Mouse (Mus musculus) neutrophil, adult 5-6 weeks (primary cell): ENCODE measurements at regions not wholly inside any gene's neighbourhood (a gene's known extent, or its start where the extent isn't known, plus 50 kb on each side); places are given as distances from the start of the nearest gene placed in this dataset.

Experiments used
- ATAC-seq: fragments of 151-379, 151-347 bp; 2 replicates; pipeline ENCODE4 v1.8.0; 2017; ENCODE audit warnings: mild to moderate bottlenecking, moderate TSS enrichment; ENCODE audit not compliant: insufficient number of reproducible peaks, poor library complexity, low FRiP score, severe bottlenecking; ENCODE audit errors: extremely low read depth

- no peak for ATAC-seq
Observed at GRCm38 (mm10) chr5:112127171-112127570, 125.1 kb downstream of the Cryba4 start.

GRCm38 (mm10) chr5:112132746-112133145 lies 119.6 kb downstream of the Cryba4 start:
- ATAC-seq: no peak

- ATAC-seq: no peak
Observed at GRCm38 (mm10) chr5:112133688-112134573, 118.4 kb downstream of the Cryba4 start.

GRCm38 (mm10) chr5:112136646-112137045 lies 115.7 kb downstream of the Cryba4 start:
- ATAC-seq: no peak

- no peak for ATAC-seq
Observed at GRCm38 (mm10) chr5:112138246-112138645, 114.1 kb downstream of the Cryba4 start.

GRCm38 (mm10) chr5:112142731-112143130 lies 109.6 kb downstream of the Cryba4 start:
- no peak for ATAC-seq

- ATAC-seq: no peak
Observed at GRCm38 (mm10) chr5:112143993-112144621, 108.2 kb downstream of the Cryba4 start.

- ATAC-seq: no peak
Observed at GRCm38 (mm10) chr5:112153675-112154085, 98.6 kb downstream of the Cryba4 start.

GRCm38 (mm10) chr5:112154650-112155049 lies 97.7 kb downstream of the Cryba4 start:
- ATAC-seq: no peak

GRCm38 (mm10) chr5:112155051-112155450 lies 97.3 kb downstream of the Cryba4 start:
- ATAC-seq: no peak

GRCm38 (mm10) chr5:112156005-112156404 lies 96.3 kb downstream of the Cryba4 start:
- no peak for ATAC-seq

GRCm38 (mm10) chr5:112166410-112167175 lies 85.7 kb downstream of the Cryba4 start:
- no peak for ATAC-seq

- ATAC-seq: no peak
Observed at GRCm38 (mm10) chr5:112167790-112168189, 84.5 kb downstream of the Cryba4 start.

GRCm38 (mm10) chr5:112171325-112171724 lies 81.0 kb downstream of the Cryba4 start:
- ATAC-seq: no peak

GRCm38 (mm10) chr5:112179213-112180057 lies 72.9 kb downstream of the Cryba4 start:
- no peak for ATAC-seq

- ATAC-seq: no peak
Observed at GRCm38 (mm10) chr5:112182775-112183174, 69.5 kb downstream of the Cryba4 start.

- ATAC-seq: no peak
Observed at GRCm38 (mm10) chr5:112195667-112196066, 56.7 kb downstream of the Cryba4 start.
